Mouse (Mus musculus) urinary bladder, postnatal 36 days (tissue): ENCODE data around the gene Qsox1.
A peak's percentile ranks its signal among the peaks of the same experiment; 100 is the strongest.

Experiments
- DNase-seq, 2 experiments: peaks; one replicate each; pipeline ENCODE4 v3.0.0; 2022; ENCODE audit warnings: low spot score in 2 of 2, mixed read lengths in 1 of 2

Qsox1 gene

DNA sequence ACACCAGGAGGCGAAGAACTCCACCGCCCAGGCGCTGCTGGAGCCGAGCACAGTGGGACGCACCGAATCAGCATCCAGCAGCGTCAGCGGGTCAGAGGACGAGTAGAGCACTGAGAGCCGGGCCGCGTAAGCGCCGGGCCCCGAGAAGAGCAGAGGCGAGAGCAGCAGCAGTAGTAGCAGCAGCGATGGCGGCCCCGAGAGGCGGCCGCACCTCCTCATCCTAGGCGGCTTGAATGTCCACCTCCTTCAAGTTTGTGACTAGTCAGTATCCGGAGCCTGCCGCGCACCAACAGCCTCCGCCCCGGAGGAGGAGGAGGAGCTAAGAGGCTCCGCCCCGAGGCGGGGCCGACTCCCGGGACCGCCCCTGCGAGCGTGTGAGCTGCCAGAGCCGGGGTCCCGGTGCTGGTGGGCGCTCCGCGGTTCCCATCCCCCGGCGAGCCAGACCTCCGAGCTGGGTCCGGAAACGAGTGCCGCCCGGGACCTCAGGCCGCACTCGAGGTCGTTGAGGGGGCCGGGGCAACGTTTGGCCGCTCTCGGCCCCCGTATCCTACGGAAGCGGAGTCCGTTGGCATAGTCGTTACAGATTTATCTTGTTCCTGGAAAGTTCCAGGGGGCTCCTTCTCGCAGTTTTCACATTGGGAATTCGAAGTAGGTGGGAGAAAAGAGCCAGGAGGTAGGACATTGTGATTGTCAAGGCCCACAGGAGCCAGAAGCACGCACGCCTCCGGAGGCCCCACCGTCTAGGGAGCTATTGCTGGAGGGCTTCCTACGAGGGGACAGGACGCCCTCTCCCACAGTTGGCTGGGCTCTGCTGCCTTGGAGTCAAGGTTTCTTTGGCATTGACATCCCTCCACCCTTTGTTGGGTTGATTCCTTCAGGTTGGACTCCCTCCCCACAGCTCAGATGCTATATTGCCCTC lies at the start of gene Qsox1:
Gene Qsox1, minus strand, starts transcription at position 309 of the 919 bp plus-strand sequence.
- DNase-seq, result peak; percentile 79 to 86

DNA sequence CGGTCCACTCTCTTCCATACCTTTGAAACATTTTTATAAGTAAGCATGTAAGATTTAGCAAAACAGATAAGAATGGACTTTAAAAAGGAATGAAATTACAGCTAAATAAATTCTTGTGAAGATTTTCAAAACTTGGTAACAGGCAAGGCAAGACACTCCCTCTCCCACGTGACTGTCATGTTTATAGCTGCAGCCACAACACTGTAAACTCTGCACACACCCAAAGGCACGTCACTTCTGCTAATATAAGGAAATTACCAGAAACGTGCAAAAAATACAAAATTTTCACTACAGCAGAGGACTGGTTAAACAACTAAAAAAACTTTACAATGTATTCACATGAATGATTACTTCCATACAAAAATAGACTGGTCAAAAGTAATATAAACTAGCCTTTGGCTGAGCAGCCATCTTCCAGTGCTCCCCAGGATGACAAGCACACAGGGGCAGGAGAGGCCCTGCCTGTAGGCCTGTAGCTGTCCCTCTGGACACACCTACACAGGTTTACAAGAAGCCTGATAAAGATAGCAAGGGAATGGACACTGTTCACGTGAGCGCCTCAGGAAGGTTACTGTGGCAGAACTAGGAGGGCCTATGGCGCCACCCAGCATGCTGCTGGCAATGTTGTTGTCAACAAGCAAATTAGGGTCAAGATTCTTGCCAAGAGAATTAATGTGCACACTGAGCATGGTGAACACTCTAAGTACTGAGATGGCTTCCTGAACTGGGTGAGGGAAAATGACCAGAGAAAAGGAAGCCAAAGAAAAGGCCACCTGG lies 42.4 kb upstream of the Qsox1 start:
- no peak for DNase-seq

DNA sequence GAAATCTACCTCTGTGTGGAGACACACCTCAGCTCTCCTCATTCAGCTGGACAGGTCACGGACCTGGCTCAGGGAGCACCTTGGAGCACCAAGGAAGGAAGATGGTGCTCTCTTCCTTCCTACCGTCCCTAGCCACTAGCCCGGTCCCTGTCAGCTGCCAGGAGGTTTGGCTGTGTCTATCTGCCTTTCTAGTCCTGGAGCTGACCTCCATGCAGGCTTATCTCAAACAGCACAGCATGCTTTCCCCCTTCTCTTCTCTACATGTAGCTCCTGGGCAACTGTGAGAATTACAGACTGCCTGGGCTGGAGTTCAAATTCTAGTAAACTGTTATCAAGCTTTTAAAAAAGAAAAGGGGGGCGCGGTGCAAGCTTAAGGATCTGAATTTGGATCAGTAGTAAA lies 40.3 kb upstream of the Qsox1 start:
- DNase-seq, result no peak

DNA sequence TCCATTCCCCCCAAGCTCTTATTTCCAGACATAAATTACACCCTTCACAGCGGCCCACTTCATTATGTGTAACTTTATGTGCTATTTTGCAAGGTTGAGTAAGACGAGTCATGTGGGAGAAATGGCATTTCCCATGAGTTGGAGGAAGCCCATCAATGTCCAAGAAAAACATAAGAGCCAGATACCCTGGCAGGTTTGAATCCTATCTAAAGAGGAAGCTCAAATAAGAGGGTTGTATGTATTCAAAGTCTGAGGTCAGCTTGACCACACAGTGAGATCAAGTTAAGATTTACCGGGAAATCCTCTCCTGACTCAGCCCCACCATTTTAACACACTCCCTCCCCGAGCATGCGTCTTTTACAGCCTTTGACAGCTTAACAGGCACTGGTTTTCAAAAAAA lies 31.5 kb upstream of the Qsox1 start:
- no peak for DNase-seq

DNA sequence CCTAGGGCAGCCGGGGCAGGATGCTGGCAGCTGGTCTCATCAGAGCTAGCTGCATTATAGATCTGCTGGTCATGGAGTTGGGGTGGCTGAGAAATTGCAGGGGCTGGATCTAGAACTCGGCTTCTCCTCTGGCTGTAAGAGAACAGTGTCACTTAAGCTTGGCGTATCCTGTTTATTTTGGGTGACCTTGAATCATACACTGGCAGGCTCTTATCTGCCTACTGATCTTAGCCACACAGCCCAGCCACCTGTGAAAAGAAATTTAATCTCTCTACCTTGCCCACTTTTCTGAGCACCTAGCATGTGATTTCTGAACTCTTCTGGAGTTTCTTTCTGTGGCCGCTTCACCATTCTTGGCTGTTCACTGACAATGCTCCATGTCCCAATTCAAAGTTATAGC lies 30.8 kb upstream of the Qsox1 start:
- no peak for DNase-seq

DNA sequence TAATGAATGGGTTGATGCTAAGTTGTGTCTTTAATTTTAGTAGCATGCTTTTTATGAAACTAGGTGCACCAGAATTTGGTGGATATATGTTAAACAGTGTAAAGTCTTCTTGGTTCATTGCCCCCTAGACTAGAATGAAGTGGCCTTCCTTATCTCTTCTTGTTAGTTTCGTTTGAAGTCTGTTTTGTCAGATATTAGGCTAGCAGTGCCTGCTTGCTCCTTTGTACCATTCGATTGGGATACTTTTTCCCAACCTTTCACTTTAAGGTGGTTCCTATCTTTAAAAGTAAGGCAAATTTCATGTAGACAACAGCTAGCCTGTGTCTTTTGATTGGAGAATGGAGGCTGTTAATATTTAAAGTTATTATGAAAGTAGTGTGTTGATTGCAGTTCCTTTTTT lies 23.0 kb upstream of the Qsox1 start:
- no peak for DNase-seq

DNA sequence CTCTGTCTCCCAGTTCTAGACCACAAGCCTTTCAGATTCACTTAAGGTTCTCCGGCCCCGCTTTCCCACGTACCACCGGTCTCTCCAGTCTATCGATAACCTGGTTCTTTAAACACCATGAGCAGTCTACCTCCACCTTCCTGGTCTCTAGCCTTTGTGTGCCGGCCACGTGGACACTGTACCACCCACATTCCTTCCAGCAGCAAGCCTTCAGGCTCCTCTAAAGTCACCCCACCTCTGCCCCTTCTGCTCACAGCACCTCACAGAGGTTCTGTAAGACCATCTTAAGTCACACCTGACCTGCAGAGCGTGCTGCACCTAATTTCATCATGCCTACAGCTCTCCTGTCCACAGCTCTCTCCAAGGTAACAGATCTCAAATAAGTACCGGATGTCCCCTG lies 20.9 kb upstream of the Qsox1 start:
- no peak for DNase-seq

DNA sequence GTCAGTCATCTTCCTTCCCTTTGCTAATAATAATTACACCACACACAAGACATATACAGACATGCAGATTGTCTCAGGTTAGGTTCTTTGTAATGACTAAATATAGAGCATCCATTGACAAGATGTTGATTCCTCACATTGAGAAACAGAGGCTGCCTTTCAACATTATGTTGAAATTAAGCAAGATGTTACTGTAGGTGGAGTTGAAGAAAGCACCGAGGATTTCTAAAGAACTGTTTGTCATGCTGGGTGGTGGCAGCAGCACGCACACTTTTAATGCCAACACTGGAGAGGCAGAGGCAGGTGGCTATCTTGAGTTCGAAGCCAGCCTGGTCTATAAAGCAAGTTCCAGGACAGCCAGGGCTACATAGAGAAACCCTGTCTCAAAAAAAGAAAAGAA lies 19.3 kb upstream of the Qsox1 start:
- no peak for DNase-seq

DNA sequence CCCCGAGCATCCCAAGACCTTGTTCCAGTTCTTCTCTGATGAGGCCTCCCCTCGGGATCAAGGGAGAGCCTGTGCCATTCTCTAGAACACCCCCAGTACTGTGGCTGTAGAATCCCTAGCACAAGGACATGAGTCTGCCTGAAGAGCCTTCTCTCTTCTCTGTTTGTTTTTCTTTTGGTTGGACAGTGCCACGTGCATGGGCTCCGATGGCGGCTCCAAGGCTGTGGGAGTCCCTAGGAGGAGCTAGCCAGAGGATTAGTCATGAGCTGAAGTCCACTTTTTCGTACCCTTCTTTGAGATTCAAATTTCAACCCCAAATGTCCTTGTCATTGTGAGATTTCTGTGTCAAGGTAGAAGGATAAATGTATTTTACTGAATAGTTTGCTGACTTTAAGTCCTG lies 18.2 kb upstream of the Qsox1 start:
- DNase-seq, result no peak

DNA sequence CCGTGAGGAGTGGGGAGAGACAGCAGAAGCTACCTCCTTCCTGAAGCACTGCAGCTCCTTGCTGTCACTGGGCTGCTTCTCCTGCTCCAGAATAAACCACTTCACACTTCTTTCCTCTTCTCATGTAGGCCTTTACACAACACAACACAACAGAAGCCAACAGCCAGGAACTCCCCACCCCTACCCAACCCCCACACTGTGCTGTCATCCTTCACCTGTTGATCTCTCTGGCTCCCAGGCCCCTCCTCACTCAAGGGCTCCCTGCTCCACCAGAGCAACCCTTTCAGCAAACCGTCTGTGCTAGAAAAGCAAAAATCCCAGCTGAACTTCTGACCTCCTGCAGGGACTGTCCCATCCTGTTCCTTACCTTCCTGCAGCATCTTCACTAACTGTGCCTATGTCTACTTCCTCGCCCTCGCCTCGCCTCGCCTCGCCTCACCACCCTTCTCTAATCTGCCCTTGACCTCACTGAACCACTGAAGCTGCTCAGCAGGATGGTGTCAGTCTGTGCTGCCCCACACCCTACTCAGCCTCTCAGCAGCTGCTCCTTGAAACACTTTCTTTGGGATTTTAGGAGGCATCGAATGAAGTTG lies 15.1 kb upstream of the Qsox1 start:
- DNase-seq, result no peak

DNA sequence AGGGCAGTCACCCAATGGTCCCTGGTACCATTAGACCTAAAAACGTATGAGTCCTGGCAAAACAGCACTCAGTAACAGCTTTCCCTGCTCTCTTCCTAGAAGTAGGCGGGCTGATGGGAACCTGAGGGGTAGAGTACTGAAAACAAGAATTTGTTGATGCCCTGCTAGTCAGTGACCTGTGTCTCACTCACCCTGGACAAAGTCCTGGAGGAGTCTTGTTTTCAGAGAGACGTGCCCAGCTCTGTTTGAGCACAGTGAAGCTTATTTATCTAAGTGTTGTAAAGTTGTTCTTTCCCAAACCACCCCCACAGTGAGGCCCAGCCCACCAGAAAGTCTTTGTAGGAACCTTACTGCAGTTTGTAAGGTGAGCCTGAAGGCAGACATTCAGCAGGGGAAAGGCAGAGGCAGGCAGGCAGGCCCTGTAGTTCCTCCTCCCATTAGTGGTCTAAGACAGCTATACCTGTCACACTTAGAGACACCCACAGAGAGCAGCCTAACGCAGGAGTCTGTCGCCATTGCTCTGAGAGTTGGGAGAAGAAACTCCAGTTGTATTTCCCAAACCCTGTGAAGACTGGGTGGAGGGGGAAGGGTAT lies 14.2 kb upstream of the Qsox1 start:
- DNase-seq, result no peak

DNA sequence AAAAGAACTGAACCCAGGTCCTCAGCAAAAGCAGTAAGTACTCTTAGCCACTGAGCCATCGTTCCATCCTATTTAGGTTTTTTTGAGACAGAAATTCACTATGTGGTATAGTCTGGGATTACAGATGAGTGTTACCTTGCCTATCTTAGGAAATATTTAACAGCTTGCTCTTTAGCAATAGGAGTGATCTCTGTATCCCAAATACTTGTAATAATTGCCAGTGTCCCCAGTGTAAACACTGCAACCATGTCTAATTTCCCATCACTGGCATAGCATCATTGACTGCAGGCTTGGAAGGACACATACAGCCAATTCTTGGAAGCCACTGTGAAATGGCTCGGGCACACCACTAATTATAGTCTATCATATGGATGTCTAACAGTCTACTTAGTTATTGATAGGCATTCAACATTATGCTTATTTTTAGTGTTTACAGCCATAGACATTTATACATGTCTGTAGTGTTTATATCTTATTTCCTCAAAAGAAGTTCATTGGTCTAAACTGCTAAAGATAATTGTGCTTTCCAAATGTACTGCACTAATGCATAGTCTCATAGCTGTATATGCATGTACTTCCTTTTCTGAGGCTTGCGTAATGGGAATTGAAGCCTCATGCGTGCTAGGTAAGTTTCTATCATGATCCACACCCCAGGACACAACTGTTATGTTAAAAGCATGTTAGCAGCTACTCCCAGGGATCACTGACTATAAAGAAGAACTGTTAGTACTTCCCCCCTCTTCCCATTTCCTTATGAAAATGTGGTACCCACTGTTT lies 13.4 kb upstream of the Qsox1 start:
- DNase-seq, result no peak

DNA sequence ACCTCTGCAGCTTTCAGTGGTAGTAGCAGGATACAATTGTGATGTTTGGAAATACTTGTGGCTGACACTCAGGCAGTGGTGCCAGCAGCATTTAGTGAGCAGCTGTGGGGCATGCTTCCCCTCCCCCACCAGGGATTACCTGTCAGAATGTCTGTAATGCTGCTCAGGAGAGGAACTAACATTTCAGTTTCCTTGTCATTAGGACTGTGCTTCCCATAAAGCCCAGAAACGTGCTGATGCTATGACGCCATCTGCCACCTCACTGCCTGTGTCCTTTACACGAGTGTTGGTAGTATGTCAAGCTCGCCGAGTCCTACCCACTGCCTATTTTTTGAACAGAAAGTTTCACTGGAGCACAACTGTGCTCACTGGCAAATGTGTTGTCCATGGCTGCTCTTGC lies 8.0 kb upstream of the Qsox1 start:
- no peak for DNase-seq

DNA sequence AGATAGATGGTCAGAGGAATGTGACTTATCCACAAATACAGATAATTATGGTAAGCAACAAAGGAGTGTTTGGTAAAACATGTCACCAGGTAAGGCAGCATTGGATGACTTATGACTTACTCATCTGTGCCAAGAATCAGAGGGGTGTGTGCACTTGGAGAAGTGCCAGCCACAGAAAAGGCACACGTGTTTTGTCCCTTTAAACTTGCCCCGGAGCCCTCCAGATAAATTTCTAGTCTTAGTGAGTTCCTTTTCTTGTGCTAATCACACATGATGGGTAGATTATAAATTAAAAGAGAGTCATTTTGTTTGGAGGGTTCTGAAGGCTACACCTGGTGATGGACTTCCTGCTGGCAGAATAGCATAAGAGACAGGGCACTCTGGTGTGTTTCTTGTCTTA lies 3.5 kb upstream of the Qsox1 start:
- DNase-seq, result no peak

DNA sequence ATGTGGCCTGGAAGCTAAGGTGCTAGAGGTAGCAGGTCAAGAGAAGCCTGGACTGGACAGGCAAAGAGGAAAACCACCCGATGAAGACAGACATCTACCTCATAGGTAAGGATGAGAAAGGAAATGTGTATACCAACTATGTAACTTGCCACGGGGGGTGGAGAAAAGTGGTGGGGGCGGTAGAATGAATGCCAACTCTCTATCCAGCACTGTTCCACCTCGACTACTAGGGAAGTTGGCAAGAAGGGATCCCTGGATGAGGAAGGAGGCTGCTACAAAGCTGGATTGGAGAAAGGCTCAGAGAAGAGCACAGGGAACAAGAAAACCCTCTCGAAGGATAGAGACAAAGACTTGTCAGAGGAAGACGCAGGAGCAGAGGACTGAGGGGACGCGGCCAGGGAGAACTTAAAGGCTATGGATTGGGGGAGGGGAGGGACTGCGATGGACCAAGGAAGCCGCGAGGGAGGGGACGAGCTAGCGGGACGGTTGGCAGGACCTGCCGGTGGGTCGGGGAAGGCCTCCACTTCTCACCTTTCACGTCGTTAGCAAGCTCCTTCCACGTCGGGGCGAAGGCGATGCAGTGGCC lies 601 bp downstream of the Qsox1 start:
- DNase-seq, result no peak

DNA sequence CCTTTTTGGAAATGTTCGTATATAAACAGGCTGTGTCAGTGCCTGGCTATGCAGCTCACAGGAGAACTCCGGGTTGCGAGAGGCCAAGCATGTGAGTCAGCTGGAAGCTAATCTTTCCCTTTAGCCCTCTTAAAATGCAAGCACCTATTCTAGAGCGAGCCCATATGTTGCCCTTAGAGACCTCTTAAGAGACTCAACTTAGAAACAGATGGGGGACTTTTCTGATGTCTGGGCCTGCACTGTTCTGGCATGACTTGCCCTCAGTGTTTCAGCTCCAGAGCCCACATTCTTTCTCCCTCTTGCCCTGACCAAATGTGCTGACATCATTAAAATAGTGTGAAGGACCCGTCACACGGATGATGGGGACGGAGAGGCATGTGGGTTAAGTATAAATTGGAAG lies 2.1 kb downstream of the Qsox1 start:
- peak in 1 of 2 experiments; percentile 46 for DNase-seq

DNA sequence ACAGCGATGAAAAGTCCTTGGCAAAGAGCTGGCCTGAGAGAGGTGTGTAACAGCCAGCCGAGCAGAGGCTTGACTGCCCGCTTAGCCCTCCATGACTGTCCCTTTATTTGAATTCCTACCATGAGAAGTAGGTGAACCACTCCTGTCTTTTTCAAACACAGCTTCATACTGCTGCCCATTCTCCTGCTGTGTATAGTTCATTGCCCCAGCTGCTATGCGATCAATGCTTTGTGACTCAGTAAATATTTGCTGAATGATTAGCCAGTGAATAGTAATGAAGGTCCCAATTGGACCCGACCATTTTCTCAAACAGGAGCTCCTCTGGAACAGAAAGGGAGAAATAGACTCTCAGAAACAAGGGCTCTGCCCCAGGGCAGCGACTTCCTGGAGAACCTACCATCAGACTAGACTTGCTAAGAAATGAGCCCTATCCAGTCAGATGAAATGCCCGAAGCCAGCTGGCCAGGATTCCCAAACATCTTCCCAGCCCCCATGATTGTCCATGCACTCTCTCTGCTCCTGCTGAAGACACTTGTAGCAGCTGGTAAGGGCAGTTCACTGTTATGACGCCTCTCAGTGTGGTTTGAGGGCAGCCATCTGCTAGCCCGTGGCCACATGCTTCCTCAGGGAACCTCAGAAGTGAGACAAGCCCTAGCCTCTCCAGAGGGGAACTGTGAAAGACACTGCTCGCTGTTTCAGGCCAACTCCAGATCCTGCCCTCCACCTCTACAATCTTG lies 2.8 kb downstream of the Qsox1 start:
- peak; percentile 30 to 47 for DNase-seq

DNA sequence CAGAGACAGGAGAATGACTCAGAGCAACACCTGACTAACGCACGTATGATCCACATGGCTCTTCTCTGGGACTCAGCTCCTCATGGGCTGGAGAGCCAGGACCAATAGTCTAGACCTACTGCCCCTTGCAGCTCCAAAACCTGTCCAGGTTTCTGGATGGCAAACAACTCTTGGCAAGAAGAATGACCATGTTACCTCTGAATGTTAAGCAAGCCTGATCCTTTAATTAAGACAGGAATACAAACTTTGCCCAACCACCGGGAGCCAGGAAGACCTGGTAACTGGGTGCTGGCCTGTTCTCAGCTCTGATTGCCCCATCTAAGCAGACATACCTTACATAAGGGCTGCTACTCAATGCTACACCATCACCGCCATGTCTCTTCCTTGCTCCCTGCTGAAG lies 4.4 kb downstream of the Qsox1 start:
- DNase-seq, result no peak

DNA sequence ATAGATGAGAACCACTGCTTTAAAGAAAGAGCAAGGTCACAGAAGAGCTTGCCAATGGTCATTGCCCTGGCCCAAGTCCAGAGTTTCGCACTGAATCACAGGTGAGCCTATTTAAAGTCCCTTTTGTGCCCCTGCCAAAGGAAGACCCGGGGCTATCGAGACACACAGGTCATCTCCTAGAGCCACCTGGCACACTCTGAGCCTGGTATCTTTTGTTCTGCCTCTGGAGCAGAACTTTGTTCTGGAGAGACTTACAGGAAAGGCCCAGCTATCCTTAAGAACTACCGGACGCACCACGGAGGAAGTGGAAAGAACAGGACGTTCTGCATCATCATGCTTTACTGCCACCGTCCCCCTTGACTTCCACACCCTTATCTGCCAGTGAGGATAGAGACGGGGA lies 7.1 kb downstream of the Qsox1 start:
- DNase-seq, result no peak
